Mouse (Mus musculus) brain, embryonic 14.5 days (tissue): ENCODE data around the gene Krtap4-9.

Experiments
- CTCF ChIP-seq: fragments of 200-500 bp; IDR thresholded peaks from 2 replicates; pipeline ENCODE4 v1.5.1; 2012; ENCODE audit warnings: inconsistent platforms, mild to moderate bottlenecking, moderate library complexity, borderline replicate concordance; ENCODE audit not compliant: insufficient read depth, insufficient read length; ENCODE audit errors: extremely low read depth
- POLR2A ChIP-seq: fragments of 200-500 bp; IDR thresholded peaks from 2 replicates; pipeline ENCODE4 v1.6.1; 2012; ENCODE audit warnings: mild to moderate bottlenecking, inconsistent platforms, borderline replicate concordance; ENCODE audit not compliant: poor library complexity, insufficient read depth, insufficient read length, severe bottlenecking; ENCODE audit errors: extremely low read depth

DNA sequence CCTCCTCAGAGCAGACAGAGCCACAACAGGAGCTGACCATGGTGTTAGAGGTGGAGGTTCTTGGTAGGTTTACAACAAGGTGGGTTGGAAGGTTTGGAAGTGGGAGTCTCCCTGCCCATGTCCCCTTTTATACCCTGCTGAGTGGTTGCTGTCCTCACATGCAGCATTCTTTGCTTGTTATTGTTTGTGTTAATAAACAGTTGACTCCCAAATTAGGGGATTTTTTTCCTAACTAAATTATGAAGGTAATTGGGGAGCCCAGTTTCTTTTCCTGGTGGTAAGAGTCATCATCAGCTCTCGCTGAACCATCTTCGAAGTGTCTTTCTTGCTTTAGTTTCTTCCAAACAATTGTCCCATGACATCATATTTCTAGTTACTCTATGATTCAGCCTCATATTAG, 4.4 kb upstream of the Krtap4-9 start, which contains the start of gene Krtap4-8:
- no peak for TF ChIP-seq CTCF
- no peak for TF ChIP-seq POLR2A
